Mouse (Mus musculus): Measurements from ENCODE around the gene Comt.
A peak's percentile ranks its signal among the peaks of the same experiment; 100 is the strongest.

Gene Comt

DNA sequence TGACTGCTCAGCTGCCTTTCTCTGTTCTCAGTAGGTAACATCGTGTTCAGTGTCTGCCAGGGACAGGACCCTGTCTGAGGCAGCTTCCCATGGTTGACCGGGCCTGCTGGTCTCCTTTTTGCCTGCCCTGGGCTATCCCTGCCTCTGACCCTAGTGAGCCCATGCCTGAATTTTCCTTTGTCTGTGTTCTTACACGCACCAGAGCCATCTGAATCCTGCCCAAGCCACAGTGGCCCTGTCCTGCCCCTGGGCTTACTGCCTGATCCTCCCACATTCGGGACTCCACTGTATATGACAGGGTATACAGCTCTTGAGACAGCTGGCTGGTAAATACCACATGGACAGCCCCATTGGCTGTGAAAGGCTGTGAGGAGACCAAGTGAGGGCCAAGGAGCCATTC is 16.9 kb downstream of the Comt start:
- no peak for DNase-seq

DNA sequence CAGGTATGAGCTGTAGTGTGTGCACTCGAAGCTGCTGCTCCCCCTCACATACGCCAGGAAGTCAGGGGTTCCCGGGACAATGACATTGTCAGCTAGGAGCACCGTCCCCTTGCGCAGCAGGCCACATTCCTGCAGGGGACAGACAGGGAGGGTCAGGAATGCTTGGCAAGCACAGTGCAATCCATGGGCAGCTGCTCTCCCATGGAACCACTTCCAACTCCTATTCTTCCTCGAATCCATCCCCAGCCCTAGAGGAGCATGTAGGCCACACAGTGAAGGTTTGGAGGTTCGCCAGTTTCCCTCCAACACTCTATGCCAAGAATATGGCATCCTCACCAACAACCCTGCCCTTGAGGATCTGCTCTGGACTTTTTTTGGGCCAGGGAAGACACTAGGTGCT is 18.7 kb downstream of the Comt start:
- no peak for DNase-seq

DNA sequence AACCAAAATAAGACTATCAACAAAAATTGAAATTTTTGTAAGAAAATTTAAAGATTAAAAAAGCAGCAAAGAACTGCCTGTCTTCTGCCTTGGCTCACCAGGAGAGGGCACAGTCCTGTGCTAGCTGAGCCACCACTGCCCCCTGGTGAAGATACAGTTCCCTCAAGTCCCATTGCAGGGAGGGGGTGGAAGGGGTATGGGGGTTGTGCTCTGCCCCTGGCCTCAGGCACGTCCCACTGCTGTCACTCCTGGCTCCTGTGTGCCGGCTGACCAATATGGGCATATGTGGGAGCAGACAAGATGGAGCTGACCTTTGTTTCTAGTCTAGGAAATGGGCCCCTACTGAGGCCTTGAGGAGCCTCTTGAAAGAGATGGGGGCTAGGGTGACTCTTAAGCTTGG is 20.4 kb downstream of the Comt start:
- peak; percentile 72 for DNase-seq

DNA sequence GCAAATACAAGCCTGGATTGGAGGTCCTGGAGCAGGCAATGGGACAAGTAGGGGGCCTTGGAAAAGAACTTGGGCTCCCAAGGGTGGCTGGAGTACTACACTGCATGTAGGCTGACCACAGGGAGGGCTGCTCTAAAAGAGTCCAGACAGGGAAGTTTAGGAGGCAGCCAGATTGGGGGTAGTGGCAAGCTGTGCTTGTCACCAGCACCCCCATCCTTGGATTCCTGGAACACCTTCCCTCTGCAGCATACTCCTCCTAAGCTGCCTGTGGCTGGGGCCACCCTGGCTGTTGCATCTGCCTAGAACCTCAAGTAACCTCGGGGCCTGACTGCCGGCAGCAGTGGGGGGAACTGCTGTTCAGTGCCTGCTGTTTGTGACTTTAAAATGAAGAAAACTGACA is 20.8 kb downstream of the Comt start:
- DNase-seq, result no peak

DNA sequence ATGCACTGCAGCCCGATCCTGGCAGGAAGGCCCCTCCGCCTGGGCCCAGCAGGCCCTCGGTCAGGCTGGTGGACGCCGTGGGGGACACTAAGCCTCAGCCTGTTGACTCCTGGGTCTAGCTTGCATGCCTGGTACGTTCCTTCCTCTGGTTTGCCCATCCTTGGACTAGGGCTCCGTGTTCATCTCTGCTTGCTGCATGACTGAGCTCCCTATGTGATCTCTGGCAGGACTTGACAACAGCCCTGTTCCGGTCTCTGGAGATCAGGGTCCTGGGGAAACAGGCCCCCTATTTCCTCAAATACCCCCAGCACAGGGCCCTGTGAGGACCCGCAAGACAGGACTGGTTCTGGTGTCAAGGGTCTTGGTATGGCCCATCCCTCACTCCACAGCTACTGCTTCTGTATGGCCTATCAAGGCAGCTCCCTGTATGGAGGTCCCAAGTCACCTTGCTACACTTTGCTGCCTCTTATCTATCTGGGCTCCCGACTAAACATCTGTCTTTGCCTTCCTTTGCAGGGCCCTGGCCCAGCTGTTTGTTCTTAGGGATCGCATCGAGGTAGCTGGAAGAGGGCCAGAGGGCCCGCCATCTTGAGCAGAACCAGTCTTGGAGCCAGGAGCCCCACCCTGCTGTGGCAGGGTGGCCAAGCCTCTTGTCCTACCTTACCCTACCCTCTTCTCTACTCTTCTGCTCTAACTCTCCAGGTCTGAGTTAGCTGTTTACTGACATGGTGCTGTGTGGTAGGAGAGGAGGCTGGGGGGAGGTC is 21.4 kb downstream of the Comt start:
- DNase-seq, result no peak

DNA sequence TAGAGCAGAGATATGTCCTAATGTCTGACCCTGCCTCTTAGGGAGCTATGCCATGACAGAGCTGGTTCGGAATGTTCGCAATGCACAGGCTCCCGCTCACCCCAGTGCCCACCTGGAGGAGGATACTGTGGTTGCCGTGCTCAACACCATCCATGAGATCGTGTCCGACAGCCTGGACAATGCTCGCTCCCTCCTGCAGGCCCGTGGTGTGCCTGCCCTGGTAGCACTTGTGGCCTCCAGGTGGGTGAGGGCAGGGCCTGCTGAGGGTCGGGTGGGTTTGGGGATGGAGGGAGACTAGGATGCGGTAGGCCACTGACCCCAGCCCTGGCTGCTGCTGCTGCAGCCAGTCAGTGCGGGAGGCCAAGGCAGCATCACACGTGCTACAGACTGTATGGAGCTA is 23.4 kb downstream of the Comt start:
- no peak for DNase-seq

DNA sequence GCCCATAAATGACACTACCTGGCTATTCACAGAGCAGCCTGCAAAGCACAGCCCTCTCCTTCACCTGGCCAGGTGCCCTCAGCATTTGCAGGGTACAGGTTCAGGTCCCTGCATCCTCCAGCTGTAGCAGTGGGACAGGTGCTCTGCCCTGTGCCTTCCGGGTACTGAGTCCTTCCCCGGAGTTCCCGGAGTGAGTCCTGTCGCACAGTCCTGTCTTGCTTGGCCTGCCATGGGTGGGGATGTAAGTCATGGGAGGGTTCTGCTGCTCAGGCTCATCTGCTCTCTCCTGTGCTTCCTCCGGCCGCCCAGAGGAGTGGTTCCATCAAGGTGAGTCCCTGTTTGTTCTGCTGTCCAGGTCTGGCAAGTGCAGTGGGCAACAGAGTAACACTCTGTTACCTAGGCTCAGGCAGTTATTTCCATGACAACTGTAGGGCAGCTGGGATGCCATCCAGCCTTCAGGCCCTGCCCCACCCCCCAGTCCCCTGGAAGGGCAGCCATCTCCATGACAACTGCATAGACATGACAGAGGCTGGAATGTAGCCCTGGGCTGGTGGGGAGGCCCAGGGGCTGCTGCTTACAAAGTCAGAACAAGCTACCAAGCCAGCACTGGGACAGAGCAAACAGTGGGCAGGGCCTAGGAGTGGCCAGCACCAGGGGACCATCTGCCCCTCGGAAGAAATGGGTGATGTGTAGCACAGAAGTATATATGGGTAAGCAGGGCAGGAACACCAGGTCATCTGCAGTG is 26.0 kb downstream of the Comt start:
- no peak for DNase-seq

DNA sequence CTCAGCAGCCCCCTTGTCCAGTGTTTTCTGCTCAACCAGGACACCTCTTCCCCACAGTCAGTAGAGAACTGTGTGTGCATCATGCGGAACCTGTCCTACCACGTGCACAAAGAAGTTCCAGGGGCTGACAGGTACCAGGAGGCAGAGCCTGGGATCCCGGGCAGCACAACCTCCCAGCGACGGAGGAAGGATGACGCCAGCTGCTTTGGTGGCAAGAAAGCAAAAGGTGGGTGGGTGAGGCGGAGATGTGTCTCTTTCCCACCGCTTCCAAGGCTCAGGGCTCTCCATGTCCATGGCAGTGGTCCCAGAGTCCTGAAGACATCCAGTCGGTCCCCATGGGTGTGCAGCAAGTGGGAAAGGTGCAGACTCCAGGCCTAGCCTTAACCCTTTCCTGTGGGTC is 26.6 kb downstream of the Comt start:
- no peak for DNase-seq

DNA sequence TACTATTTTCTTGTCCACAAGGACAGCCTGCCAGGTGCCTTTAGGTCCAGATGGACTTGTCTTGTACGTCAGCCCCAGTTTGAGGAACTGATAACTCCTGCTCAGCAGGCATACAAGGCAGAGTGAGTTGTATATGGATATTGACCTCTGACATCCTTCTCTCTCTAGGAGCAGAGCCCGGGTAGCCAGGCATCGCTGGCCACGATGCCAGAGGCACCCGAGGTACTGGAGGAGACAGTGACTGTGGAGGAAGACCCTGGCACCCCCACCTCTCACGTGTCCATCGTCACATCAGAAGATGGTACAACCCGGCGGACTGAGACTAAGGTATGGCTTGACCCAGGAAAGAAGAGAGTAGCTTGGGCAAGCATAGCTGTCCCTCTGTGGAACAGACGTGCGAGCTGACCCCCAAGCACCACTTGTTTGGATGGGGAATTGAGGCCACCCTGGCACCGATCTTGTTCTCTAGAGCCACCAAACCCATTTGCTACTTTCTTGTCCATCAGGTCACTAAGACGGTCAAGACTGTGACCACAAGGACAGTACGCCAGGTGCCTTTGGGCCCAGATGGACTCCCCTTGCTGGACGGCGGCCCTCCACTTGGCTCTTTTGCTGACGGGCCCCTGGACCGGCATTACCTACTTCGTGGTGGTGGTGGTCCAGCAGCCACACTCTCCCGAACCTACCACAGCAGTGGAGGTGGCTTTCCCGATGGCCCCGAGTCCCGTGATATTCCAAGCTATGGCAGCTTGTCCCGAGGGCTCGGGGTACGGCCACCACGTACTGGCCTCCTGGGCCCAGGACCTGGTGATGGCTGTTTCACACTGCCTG is 29.6 kb downstream of the Comt start:
- DNase-seq, result no peak

GRCm38 (mm10) chr16:18396201-18396600 is 30.5 kb downstream of the Comt start:
- no peak for DNase-seq

DNA sequence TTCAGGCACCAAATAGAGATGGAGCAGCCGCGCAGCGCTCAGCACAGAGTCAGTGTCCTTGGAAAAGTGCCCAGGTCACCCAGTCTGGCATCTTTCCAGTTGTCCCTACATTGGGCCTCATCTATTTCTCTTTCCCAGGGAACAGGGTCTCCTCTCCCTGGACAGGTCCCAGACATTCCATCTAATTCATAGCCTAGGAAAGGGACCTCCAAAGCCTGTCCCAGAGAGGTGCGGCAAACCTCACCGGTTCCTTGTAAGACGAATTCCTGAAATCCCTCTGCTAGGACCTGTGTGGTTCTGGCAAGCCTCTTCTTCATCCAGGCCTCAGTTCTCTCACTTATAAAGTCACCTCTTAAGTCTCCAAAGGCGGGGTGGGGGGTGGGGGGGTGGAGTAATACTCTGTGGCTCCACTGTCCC is 31.0 kb downstream of the Comt start:
- DNase-seq, result no peak

- DNase-seq, result no peak
These were observed 31.7 kb downstream of the Comt start for GRCm38 (mm10) chr16:18394777-18395619.

DNA sequence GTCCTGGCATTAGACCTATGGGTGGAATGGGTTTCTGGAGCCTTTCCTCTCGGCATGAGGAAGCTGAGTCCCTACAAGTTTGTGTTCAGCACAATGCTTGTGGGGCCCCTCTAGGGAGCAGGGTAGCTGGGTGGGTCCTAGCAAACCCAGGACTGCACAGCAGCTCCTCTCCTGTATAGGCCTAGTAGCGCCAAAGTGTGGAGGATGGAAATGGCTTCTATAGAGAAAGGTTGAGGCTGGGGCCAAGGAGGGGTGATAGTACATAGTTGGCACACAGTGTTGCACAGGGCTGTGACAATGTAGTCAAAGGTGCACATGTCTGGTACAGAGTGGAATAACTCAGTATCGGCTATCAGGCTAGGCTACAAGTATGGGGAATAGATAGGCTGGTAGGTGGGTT is 32.6 kb downstream of the Comt start:
- no peak for DNase-seq

- DNase-seq, result no peak
These were observed 33.1 kb downstream of the Comt start for GRCm38 (mm10) chr16:18393595-18393994.

DNA sequence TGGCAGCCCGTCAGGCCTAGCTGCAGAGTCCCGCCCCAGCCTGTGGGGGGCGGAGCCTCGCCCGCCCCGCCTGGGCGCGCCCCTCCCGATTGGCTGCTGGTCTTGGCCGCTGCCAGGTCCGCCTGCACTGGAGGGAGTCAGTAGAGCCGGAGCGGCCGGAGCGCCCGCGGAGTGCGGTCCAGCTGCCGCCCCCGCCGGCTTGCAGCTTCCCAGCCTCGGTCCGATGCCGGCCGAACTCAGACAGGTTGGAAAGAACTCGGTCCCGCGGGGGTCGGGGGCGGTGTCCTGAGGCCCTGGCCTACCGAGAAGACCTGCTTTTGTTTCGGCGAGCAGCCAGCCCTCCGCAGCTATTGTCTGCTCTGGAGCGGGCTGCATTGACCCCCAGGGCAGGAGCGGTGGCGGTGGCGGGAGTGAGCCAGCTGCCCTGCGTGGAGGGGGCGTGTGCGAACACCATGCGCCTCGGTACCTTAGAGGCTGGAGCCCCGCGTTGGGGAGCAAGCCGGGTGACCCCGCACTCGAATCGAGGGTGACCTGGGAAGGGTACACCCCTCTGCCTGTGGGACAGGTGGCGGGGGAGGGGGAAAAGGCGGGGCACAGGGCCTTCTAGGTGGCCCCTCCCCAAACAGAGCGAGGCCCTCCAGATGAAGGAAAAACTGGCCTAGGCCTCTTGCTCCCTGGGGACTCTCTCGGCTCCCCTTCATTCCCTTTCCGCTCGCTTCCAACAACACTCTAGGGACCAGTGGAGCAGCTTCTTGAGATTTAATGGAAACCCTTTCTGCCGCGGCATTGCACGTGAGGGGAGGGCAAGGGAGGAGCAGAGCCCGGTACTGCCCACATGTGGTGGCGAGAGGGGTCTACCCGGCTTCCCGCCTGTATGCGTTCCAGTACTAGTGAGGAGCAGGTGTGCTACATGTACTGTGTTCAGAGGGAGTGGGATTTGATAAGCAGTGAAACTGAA is 33.9 kb downstream of the Comt start:
- peak; percentile 61 for DNase-seq

GRCm38 (mm10) chr16:18391728-18392127 is 34.9 kb downstream of the Comt start:
- no peak for DNase-seq

DNA sequence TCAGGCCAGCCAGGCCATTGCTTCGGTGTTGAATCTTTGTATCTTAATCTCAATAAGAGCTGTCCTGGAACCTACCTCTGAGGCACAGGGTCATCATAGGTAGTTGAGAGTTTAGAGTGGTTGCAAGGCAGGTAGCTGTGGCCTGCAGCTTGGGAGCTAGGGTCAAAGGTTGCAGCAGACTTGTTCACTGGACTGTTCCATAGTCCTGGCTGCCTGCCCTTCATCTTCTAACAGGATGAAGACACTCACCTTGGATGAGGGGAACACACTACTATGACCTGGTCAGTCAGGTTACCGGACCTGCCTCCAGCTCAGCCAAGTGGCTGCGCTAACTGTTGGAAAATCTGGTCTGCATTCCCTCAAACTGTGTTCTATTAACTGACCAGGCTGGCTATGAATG is 35.5 kb downstream of the Comt start:
- no peak for DNase-seq

DNA sequence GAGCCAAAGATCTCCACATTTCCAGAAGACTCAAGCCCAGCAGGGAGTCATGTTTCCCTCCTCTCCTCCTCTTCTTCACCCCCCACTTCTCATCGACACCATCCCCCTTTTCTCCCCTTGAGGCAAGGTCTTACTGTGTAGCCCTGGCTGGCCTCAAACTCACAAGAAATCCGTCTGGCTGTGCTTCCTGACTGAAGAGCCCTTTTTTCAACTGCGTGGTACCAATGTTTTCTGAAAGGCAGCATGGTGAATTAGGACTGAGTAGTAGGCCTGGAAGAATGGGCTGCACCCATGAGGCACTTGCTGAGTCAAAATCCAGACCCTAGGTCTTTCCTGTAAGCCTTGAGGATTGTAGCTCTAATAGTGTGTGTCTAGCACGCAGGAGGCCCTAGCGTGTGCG is 36.3 kb downstream of the Comt start:
- DNase-seq, result no peak

DNA sequence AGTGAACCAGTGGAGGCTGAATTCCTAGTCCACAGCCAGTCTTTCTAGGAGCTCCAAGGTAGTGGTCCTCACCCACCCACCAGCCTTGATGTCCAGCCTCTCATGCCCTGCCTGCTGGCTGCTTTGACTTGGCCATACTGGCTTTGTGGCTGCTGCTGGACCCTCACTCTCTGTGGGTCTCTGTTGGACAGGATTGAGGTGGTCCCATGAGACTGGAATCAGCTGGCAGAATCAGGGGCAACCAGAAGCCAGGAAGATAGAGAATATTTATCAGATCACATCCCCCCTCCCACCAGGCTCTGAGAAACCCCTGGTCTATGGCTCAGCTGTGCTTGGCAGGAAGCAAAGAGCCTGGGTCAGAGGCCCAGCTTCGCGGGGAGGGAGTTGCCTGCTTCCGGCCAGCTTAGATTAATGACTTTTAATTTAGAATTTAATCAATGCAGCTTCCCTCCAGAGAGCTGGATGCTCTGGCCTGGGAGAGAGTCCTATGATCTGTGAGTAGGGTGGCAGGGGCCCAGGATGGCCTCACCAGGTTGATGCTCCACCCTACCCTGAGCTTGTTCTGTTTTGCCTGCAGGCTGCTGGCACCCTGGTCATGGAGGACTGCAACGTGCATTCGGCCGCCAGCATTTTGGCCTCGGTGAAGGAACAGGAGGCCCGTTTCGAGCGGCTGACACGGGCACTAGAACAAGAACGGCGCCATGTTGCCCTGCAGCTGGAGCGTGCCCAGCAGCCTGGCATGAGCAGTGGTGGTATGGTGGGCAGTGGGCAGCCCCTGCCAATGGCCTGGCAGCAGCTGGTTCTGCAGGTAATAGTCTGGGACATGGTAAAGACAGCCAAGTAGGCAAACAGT is 37.8 kb downstream of the Comt start:
- DNase-seq, result no peak
